Mouse (Mus musculus) myocyte (in vitro differentiated cells): ENCODE measurements around the gene Ubald2. TPM values are rescaled to one million over a fixed set of nuclear protein-coding genes. Genes with fewer than 3 reads are reported as not detected.

ENCODE experiments used
- H3K27me3 ChIP-seq: one replicate; pipeline ENCODE4 v1.6.1; 2011; ENCODE audit not compliant: control insufficient read depth, insufficient read depth, insufficient read length
- H3K36me3 ChIP-seq: one replicate; pipeline ENCODE4 v1.6.1; 2011; ENCODE audit not compliant: control insufficient read depth, insufficient read depth
- H3K4me2 ChIP-seq: one replicate; pipeline ENCODE4 v1.6.1; 2011; ENCODE audit warnings: low read depth, control low read depth
- H3K4me3 ChIP-seq: one replicate; pipeline ENCODE4 v1.5.1; 2011; ENCODE audit warnings: mild to moderate bottlenecking, control low read depth, moderate library complexity
- H3K79me2 ChIP-seq: one replicate; pipeline ENCODE4 v1.6.1; 2011; ENCODE audit not compliant: control insufficient read depth, insufficient read depth
- H3ac ChIP-seq: one replicate; pipeline ENCODE4 v1.6.1; 2011; ENCODE audit not compliant: control insufficient read depth, insufficient read length
- CEBPB ChIP-seq: IDR thresholded peaks from 2 replicates; pipeline ENCODE4 v1.6.1; 2011; ENCODE audit warnings: mild to moderate bottlenecking, moderate library complexity; ENCODE audit not compliant: poor library complexity, insufficient read depth, severe bottlenecking
- E2F4 ChIP-seq: IDR thresholded peaks from one replicate; pipeline ENCODE4 v1.6.1; 2011; ENCODE audit warnings: mild to moderate bottlenecking, control low read depth, moderate library complexity; ENCODE audit not compliant: insufficient read depth
- MAX ChIP-seq: IDR thresholded peaks from one replicate; pipeline ENCODE4 v1.6.1; 2011; ENCODE audit warnings: low read depth, mild to moderate bottlenecking, control low read depth
- MYOD1 ChIP-seq, 3 experiments: IDR thresholded peaks; one replicate each; pipeline ENCODE4 v1.6.1; 2011; ENCODE audit warnings: control low read depth in 2 of 3, low read depth in 2 of 3, mild to moderate bottlenecking in 2 of 3, moderate library complexity in 1 of 3; ENCODE audit not compliant: insufficient read length in 2 of 3, control insufficient read depth in 1 of 3
- MYOG ChIP-seq, 3 experiments: IDR thresholded peaks; one replicate each; pipeline ENCODE4 v1.6.1; 2011; ENCODE audit warnings: control low read depth in 2 of 3, low read depth in 2 of 3, mild to moderate bottlenecking in 2 of 3; ENCODE audit not compliant: insufficient read length in 2 of 3, control insufficient read depth in 1 of 3, insufficient read depth in 1 of 3
- POLR2A ChIP-seq: IDR thresholded peaks from one replicate; pipeline ENCODE4 v1.6.1; 2011; ENCODE audit warnings: low read depth, mild to moderate bottlenecking, control low read depth, moderate library complexity; ENCODE audit not compliant: insufficient read length
- POLR2AphosphoS2 ChIP-seq: IDR thresholded peaks from one replicate; pipeline ENCODE4 v1.6.1; 2011; ENCODE audit warnings: low read depth, control low read depth; ENCODE audit not compliant: insufficient read length
- REST ChIP-seq: IDR thresholded peaks from one replicate; pipeline ENCODE4 v1.6.1; 2011; ENCODE audit warnings: mild to moderate bottlenecking, control low read depth, moderate library complexity; ENCODE audit not compliant: insufficient read depth, insufficient read length
- SRF ChIP-seq: IDR thresholded peaks from one replicate; pipeline ENCODE4 v1.6.1; 2011; ENCODE audit warnings: low read depth; ENCODE audit not compliant: control insufficient read depth, insufficient read length
- TCF12 ChIP-seq: IDR thresholded peaks from one replicate; pipeline ENCODE4 v1.6.1; 2011; ENCODE audit warnings: mild to moderate bottlenecking, control low read depth; ENCODE audit not compliant: poor library complexity, insufficient read depth, severe bottlenecking
- TCF3 ChIP-seq: IDR thresholded peaks from one replicate; pipeline ENCODE4 v1.6.1; 2011; ENCODE audit warnings: low read depth, control low read depth; ENCODE audit not compliant: insufficient read length
- USF1 ChIP-seq: IDR thresholded peaks from one replicate; pipeline ENCODE4 v1.6.1; 2011; ENCODE audit warnings: low read depth, mild to moderate bottlenecking, control low read depth, moderate library complexity
- polyA plus RNA-seq: library from polyadenylated mRNA; unstranded; fragments of >200 nt; fragmentation: generic; extraction: Trizol; gene quantifications from one replicate; pipeline ENCODE4 v1.2.1, GENCODE M21; 2012; ENCODE audit warnings: missing spikeins

The Ubald2 gene
- polyA plus RNA-seq, 1 experiment: 120 TPM

- Histone ChIP-seq H3K27me3 (peaks cover 18% of the 10 kb centered on the region), H3K4me3 (no peak overlapping the region), H3ac (no peak overlapping the region), H3K36me3 (no peaks in the 10 kb centered on the region), H3K4me2 (no peak overlapping the region), H3K79me2 (no peaks in the 10 kb centered on the region)
- TF ChIP-seq REST (no peak), TCF12 (no peak), CEBPB (no peak), MAX (no peak), SRF (no peak), TCF3 (no peak), POLR2A (no peak), E2F4 (no peak), POLR2AphosphoS2 (no peak), MYOG (IDR thresholded peaks at IDR 0.05; ENCODE audit: control insufficient read depth in 1 of 3, insufficient read depth in 1 of 3, insufficient read length in 2 of 3, low read depth in 2 of 3) (no peak), USF1 (no peak), MYOD1 (IDR thresholded peaks at IDR 0.05; ENCODE audit: control insufficient read depth in 1 of 3, insufficient read length in 2 of 3, low read depth in 2 of 3) (no peak)
Observed at GRCm38 (mm10) chr11:116446308-116446887, 12.5 kb downstream of the Ubald2 start.

GRCm38 (mm10) chr11:116447822-116448221, 13.9 kb downstream of the Ubald2 start:
- no peak overlapping the region for H3ac ChIP-seq
- peaks cover 18% of the 10 kb centered on the region for H3K27me3 ChIP-seq
- H3K4me2 ChIP-seq: no peak overlapping the region
- TF ChIP-seq USF1 (no peak), POLR2AphosphoS2 (no peak), MAX (no peak), MYOD1 (IDR thresholded peaks at IDR 0.05; ENCODE audit: control insufficient read depth in 1 of 3, insufficient read length in 2 of 3, low read depth in 2 of 3) (peak in 1 of 3 experiments; percentile 1), MYOG (IDR thresholded peaks at IDR 0.05; ENCODE audit: control insufficient read depth in 1 of 3, insufficient read depth in 1 of 3, insufficient read length in 2 of 3, low read depth in 2 of 3) (no peak)
- no peaks in the 10 kb centered on the region for H3K36me3 ChIP-seq
- no peak overlapping the region for H3K4me3 ChIP-seq
- no peaks in the 10 kb centered on the region for H3K79me2 ChIP-seq

- H3K4me3 ChIP-seq: no peak overlapping the region
- H3K79me2 ChIP-seq: no peaks in the 10 kb centered on the region
- H3K27me3 ChIP-seq: peaks cover 25% of the 10 kb centered on the region
- no peak overlapping the region for H3ac ChIP-seq
- no peaks in the 10 kb centered on the region for H3K36me3 ChIP-seq
- no peak overlapping the region for H3K4me2 ChIP-seq
- TF ChIP-seq TCF3: no peak
- no peak for TF ChIP-seq CEBPB
- no peak for TF ChIP-seq MYOG (IDR thresholded peaks at IDR 0.05; ENCODE audit: control insufficient read depth in 1 of 3, insufficient read depth in 1 of 3, insufficient read length in 2 of 3, low read depth in 2 of 3)
- TF ChIP-seq USF1: no peak
- TF ChIP-seq MAX: no peak
- no peak for TF ChIP-seq SRF
- no peak for TF ChIP-seq E2F4
- no peak for TF ChIP-seq TCF12
- TF ChIP-seq REST: no peak
- TF ChIP-seq POLR2AphosphoS2: no peak
- no peak for TF ChIP-seq POLR2A
- no peak for TF ChIP-seq MYOD1 (IDR thresholded peaks at IDR 0.05; ENCODE audit: control insufficient read depth in 1 of 3, insufficient read length in 2 of 3, low read depth in 2 of 3)
Observed at GRCm38 (mm10) chr11:116449341-116449740, 15.4 kb downstream of the Ubald2 start.

GRCm38 (mm10) chr11:116453889-116454288, 20.0 kb downstream of the Ubald2 start:
- H3K79me2 ChIP-seq: no peaks in the 10 kb centered on the region
- TF ChIP-seq POLR2AphosphoS2: no peak
- TF ChIP-seq MYOG (IDR thresholded peaks at IDR 0.05; ENCODE audit: control insufficient read depth in 1 of 3, insufficient read depth in 1 of 3, insufficient read length in 2 of 3, low read depth in 2 of 3): no peak
- no peak for TF ChIP-seq SRF
- no peak for TF ChIP-seq MAX
- TF ChIP-seq TCF3: no peak
- TF ChIP-seq POLR2A: no peak
- no peak for TF ChIP-seq CEBPB
- TF ChIP-seq MYOD1 (IDR thresholded peaks at IDR 0.05; ENCODE audit: control insufficient read depth in 1 of 3, insufficient read length in 2 of 3, low read depth in 2 of 3): no peak
- TF ChIP-seq USF1: no peak
- TF ChIP-seq E2F4: no peak
- no peak for TF ChIP-seq TCF12
- no peak for TF ChIP-seq REST
- no peak overlapping the region for H3ac ChIP-seq
- H3K4me3 ChIP-seq: no peak overlapping the region
- H3K27me3 ChIP-seq: peaks cover 29% of the 10 kb centered on the region
- no peaks in the 10 kb centered on the region for H3K36me3 ChIP-seq
- no peak overlapping the region for H3K4me2 ChIP-seq

- TF ChIP-seq MYOG (IDR thresholded peaks at IDR 0.05; ENCODE audit: control insufficient read depth in 1 of 3, insufficient read depth in 1 of 3, insufficient read length in 2 of 3, low read depth in 2 of 3) (no peak), MAX (no peak), TCF12 (no peak), POLR2AphosphoS2 (no peak), USF1 (no peak), MYOD1 (IDR thresholded peaks at IDR 0.05; ENCODE audit: control insufficient read depth in 1 of 3, insufficient read length in 2 of 3, low read depth in 2 of 3) (no peak), E2F4 (no peak), REST (no peak), POLR2A (no peak), CEBPB (no peak), SRF (no peak), TCF3 (no peak)
- Histone ChIP-seq H3K27me3 (peaks cover 30% of the 10 kb centered on the region), H3K79me2 (no peaks in the 10 kb centered on the region), H3K4me3 (no peak overlapping the region), H3ac (no peak overlapping the region), H3K36me3 (no peaks in the 10 kb centered on the region), H3K4me2 (no peak overlapping the region)
Observed at GRCm38 (mm10) chr11:116456234-116456633, 22.3 kb downstream of the Ubald2 start.
